Mouse (Mus musculus): ENCODE measurements around the gene Qsox1. TPM values are rescaled to one million over a fixed set of nuclear protein-coding genes. Genes with fewer than 3 reads are reported as not detected.
A peak's percentile ranks its signal among the peaks of the same experiment; 100 is the strongest.

Gene Qsox1
- polyA plus RNA-seq, 1 experiment from 2014 or later = 28.4 TPM

GRCm38 (mm10) chr1:155750517-155751178 is 62.0 kb downstream of the Qsox1 start:
- Histone ChIP-seq H3K27me3 (replicated peaks; ENCODE audit: control insufficient read depth, insufficient read depth, low read length) (peaks cover 65% of the 10 kb centered on the region), H3K9me3 (ENCODE audit: control insufficient read depth) (no peaks in the 10 kb centered on the region), H3K4me1 (replicated peaks; ENCODE audit: control insufficient read depth, insufficient read depth, low read length) (no peaks in the 10 kb centered on the region), H3K27ac (ENCODE audit: low read depth, low read length) (no peak overlapping the region), H3K9ac (ENCODE audit: low read depth, low read length) (no peak overlapping the region), H3K4me2 (replicated peaks; ENCODE audit: low read depth) (no peak overlapping the region), H3K36me3 (ENCODE audit: control insufficient read depth, insufficient read depth) (no peaks in the 10 kb centered on the region), H3K4me3 (ENCODE audit: low read depth, low read length) (no peak overlapping the region)
- ATAC-seq = no peak
- TF ChIP-seq CTCF (IDR thresholded peaks at IDR 0.05; ENCODE audit: low read depth) = no peak
- WGBS = 24% methylated on average over 11 of the region's 11 CpGs

- Histone ChIP-seq H3K9me3 (ENCODE audit: control insufficient read depth) (no peaks in the 10 kb centered on the region), H3K4me2 (replicated peaks; ENCODE audit: low read depth) (no peak overlapping the region), H3K4me3 (ENCODE audit: low read depth, low read length) (no peak overlapping the region), H3K27ac (ENCODE audit: low read depth, low read length) (no peak overlapping the region), H3K27me3 (replicated peaks; ENCODE audit: control insufficient read depth, insufficient read depth, low read length) (peaks cover 70% of the 10 kb centered on the region), H3K36me3 (ENCODE audit: control insufficient read depth, insufficient read depth) (no peaks in the 10 kb centered on the region), H3K4me1 (replicated peaks; ENCODE audit: control insufficient read depth, insufficient read depth, low read length) (no peaks in the 10 kb centered on the region), H3K9ac (ENCODE audit: low read depth, low read length) (no peak overlapping the region)
- TF ChIP-seq CTCF (IDR thresholded peaks at IDR 0.05; ENCODE audit: low read depth) = no peak
- 74% methylated on average over 5 of the region's 5 CpGs for WGBS
- no peak for ATAC-seq
These were observed 64.8 kb downstream of the Qsox1 start for GRCm38 (mm10) chr1:155747911-155748310.

- WGBS = 22% methylated on average over 8 of the region's 8 CpGs
- TF ChIP-seq CTCF (IDR thresholded peaks at IDR 0.05; ENCODE audit: low read depth) = no peak
- Histone ChIP-seq H3K4me3 (ENCODE audit: low read depth, low read length) (no peak overlapping the region), H3K27me3 (replicated peaks; ENCODE audit: control insufficient read depth, insufficient read depth, low read length) (peaks cover 73% of the 10 kb centered on the region), H3K4me2 (replicated peaks; ENCODE audit: low read depth) (no peak overlapping the region), H3K9ac (ENCODE audit: low read depth, low read length) (no peak overlapping the region), H3K36me3 (ENCODE audit: control insufficient read depth, insufficient read depth) (no peaks in the 10 kb centered on the region), H3K27ac (ENCODE audit: low read depth, low read length) (no peak overlapping the region), H3K4me1 (replicated peaks; ENCODE audit: control insufficient read depth, insufficient read depth, low read length) (peaks cover 3% of the 10 kb centered on the region; the same call in 1 of the 2 replicates), H3K9me3 (ENCODE audit: control insufficient read depth) (no peaks in the 10 kb centered on the region)
- no peak for ATAC-seq
These were observed 65.7 kb downstream of the Qsox1 start for GRCm38 (mm10) chr1:155747011-155747410.

GRCm38 (mm10) chr1:155742411-155743363 is 70.0 kb downstream of the Qsox1 start:
- no peaks in the 10 kb centered on the region for H3K9me3 ChIP-seq (ENCODE audit: control insufficient read depth)
- H3K4me1 ChIP-seq (replicated peaks; ENCODE audit: control insufficient read depth, insufficient read depth, low read length) = peaks cover 3% of the 10 kb centered on the region; the same call in 1 of the 2 replicates
- no peak overlapping the region for H3K27ac ChIP-seq (ENCODE audit: low read depth, low read length)
- H3K27me3 ChIP-seq (replicated peaks; ENCODE audit: control insufficient read depth, insufficient read depth, low read length) = peaks cover 87% of the 10 kb centered on the region
- no peak for TF ChIP-seq CTCF (IDR thresholded peaks at IDR 0.05; ENCODE audit: low read depth)
- H3K4me2 ChIP-seq (replicated peaks; ENCODE audit: low read depth) = peak overlapping the region; percentile 94
- no peak for ATAC-seq
- WGBS = under 1% methylated on average over 81 of the region's 81 CpGs
- H3K4me3 ChIP-seq (ENCODE audit: low read depth, low read length) = peak overlapping the region; percentile 57
- 0 out of 2 replicates have a peak overlapping the region, but pooled peaks have one; percentile 7 for H3K9ac ChIP-seq (ENCODE audit: low read depth, low read length)
- H3K36me3 ChIP-seq (ENCODE audit: control insufficient read depth, insufficient read depth) = no peaks in the 10 kb centered on the region

- no peak for TF ChIP-seq CTCF (IDR thresholded peaks at IDR 0.05; ENCODE audit: low read depth)
- WGBS = under 1% methylated on average over 25 of the region's 26 CpGs
- H3K4me1 ChIP-seq (replicated peaks; ENCODE audit: control insufficient read depth, insufficient read depth, low read length) = peaks cover 3% of the 10 kb centered on the region; the same call in 1 of the 2 replicates
- peak overlapping the region; percentile 57 for H3K4me3 ChIP-seq (ENCODE audit: low read depth, low read length)
- 0 out of 2 replicates have a peak overlapping the region, but pooled peaks have one; percentile 7 for H3K9ac ChIP-seq (ENCODE audit: low read depth, low read length)
- no peaks in the 10 kb centered on the region for H3K36me3 ChIP-seq (ENCODE audit: control insufficient read depth, insufficient read depth)
- no peaks in the 10 kb centered on the region for H3K9me3 ChIP-seq (ENCODE audit: control insufficient read depth)
- peak overlapping the region; percentile 94 for H3K4me2 ChIP-seq (replicated peaks; ENCODE audit: low read depth)
- H3K27ac ChIP-seq (ENCODE audit: low read depth, low read length) = no peak overlapping the region
- no peak for ATAC-seq
- peaks cover 88% of the 10 kb centered on the region for H3K27me3 ChIP-seq (replicated peaks; ENCODE audit: control insufficient read depth, insufficient read depth, low read length)
These were observed 70.7 kb downstream of the Qsox1 start for GRCm38 (mm10) chr1:155741988-155742387.

- H3K27ac ChIP-seq (ENCODE audit: low read depth, low read length) = no peak overlapping the region
- H3K9me3 ChIP-seq (ENCODE audit: control insufficient read depth) = no peaks in the 10 kb centered on the region
- H3K4me1 ChIP-seq (replicated peaks; ENCODE audit: control insufficient read depth, insufficient read depth, low read length) = peaks cover 3% of the 10 kb centered on the region; the same call in 1 of the 2 replicates
- no peak for ATAC-seq
- no peak overlapping the region for H3K9ac ChIP-seq (ENCODE audit: low read depth, low read length)
- WGBS = under 1% methylated on average over 34 of the region's 34 CpGs
- H3K4me2 ChIP-seq (replicated peaks; ENCODE audit: low read depth) = peak overlapping the region; percentile 94
- TF ChIP-seq CTCF (IDR thresholded peaks at IDR 0.05; ENCODE audit: low read depth) = no peak
- H3K36me3 ChIP-seq (ENCODE audit: control insufficient read depth, insufficient read depth) = no peaks in the 10 kb centered on the region
- H3K4me3 ChIP-seq (ENCODE audit: low read depth, low read length) = peak overlapping the region; percentile 57
- peaks cover 88% of the 10 kb centered on the region for H3K27me3 ChIP-seq (replicated peaks; ENCODE audit: control insufficient read depth, insufficient read depth, low read length)
These were observed 71.2 kb downstream of the Qsox1 start for GRCm38 (mm10) chr1:155741378-155741945.
